Mouse (Mus musculus) heart, postnatal 0 days (tissue): Measurements from ENCODE around the gene Atmin.

ENCODE experiments used
- CTCF ChIP-seq: IDR thresholded peaks from 2 replicates; pipeline ENCODE4 v1.5.1; 2016; ENCODE audit warnings: antibody characterized with exemption, control low read depth, low read depth
- EP300 ChIP-seq: IDR thresholded peaks from 2 replicates; pipeline ENCODE4 v1.6.1; 2016; ENCODE audit warnings: antibody characterized with exemption, low read depth

DNA sequence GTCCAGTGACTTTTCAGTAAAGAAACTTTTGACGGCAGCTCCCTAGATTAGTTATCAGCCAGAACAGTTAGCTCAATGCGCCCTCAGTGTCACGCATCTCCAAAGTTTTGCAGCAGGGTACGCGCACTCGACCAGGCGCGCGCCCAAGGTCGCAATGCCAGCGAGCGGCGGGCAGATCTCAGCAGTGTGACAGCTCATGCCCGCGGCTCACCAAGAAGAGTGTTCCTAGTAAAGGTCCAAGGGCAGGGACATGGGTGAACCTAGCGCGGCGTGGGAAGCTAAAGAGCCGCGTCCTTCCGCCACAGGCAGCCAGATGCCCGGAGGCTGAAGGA is 22.2 kb upstream of the Atmin start:
- TF ChIP-seq EP300 (no peak), CTCF (no peak)
